Mouse (Mus musculus): ENCODE data around the gene Olfr460. TPM values are rescaled to one million over a fixed set of nuclear protein-coding genes. Genes with fewer than 3 reads are reported as not detected.
A peak's percentile ranks its signal among the peaks of the same experiment; 100 is the strongest.
"Not testable (repeated sequence)": the region's sequence is repeated elsewhere in the genome, so short reads cannot be mapped to it uniquely, and the experiment has no call there.

Gene Olfr460
- not detected in 2 replicates for total RNA-seq (2021)
- long read RNA-seq, result 0 reads

DNA sequence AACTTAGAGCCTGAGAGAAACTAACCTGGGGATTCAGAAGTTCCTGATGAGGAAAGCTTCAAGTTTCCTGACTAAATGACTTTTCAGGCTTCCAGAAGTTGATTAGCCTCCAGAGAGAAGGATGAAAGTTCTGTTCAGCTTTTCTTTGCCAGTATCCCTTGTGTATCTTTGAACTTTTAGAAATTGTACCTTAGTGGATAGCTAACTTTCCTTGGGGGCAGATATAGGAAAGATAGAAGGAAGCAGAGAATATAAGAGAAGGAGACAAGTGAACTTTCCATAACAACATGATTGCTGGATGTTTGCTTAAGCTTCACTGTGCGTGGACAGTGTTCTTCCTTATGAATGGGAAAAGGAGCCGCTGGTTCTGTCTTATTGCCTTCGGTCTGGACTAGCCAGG lies at the start of gene Olfr460:
TSS of gene Olfr460 (plus strand) at position 301 of the 400 bp plus-strand sequence.
- DNase-seq, result no peak

DNA sequence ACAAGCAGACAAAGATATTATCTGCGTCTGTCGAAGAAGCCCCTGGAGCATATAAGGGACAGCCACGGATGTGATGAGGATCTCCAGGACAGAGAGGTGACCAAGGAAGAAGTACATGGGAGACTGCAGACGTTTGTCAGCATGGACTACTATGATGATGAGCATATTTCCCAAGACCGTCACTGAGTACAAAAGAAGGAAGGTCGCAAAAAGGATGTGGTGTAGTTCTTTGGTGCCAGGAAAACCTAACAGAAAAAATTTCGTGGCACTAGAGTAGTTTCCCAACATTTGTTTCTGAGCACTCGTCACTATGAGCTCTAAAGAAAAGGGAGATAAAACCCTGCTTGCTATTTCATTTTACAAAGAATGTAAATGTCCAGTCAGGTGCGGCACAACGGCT lies 24.6 kb upstream of the Olfr460 start:
- DNase-seq, result no peak

DNA sequence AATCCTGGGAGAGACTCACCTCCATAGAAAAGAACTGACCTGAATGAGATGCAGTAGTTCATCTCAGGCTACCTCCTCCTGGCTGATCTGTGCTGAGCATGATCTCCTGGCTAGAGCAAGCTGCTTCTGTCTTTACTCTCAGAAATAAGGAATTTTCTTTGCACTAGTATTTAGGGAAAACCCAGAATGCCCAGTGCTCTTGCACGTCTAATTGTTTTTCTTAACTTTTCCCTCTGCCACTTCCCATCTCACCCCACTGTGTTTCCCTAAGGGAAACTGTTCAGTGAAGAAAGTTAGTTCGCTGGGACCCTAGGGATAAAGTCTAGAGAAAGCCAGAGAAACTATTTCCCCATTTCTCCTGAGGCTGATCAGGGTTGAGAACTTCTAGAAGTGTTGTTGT lies 14.3 kb upstream of the Olfr460 start, which contains the start of gene Olfr461:
TSS of gene Olfr461 (minus strand) at position 101 of the 400 bp plus-strand sequence.
- no peak for DNase-seq

DNA sequence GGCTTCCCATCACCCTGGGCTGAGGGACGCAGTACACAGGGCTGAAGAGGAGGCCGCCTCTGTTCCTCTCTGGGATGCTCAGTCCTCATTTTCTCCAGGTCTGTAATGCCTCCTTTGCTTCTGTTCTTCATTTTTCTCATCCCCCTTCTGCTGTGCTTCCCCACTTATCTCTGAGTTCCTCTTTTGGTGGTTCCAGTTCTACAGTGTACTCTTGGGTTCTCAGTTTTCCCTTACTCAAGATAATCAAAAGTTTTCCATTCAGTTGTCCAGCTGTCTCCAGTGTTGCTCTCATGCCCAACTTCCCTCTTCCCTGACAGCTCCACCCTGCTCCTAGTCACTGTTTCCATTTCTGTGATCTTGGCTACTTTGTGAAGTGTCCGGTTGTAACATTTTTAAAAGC lies 4.3 kb downstream of the Olfr460 start:
- DNase-seq, result no peak

DNA sequence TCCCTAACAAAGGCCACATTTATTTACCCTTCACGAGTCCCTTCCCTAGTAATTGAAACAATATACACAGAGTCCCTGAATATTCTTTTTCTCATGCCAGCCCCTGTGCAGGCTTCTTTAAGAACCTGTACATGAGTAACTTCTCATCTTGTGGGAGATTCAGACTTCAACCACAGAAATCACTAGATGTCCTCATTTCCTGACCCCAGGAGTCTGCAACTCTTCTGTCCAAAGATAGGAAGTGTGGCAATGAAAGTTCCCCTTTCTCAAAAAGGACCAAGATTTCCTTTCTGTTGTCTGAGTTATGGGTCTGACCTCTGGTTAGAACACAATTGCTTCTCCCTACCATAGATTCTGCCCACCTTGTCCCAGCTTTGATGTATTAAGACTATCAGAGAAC lies 7.0 kb downstream of the Olfr460 start:
- DNase-seq, result no peak

DNA sequence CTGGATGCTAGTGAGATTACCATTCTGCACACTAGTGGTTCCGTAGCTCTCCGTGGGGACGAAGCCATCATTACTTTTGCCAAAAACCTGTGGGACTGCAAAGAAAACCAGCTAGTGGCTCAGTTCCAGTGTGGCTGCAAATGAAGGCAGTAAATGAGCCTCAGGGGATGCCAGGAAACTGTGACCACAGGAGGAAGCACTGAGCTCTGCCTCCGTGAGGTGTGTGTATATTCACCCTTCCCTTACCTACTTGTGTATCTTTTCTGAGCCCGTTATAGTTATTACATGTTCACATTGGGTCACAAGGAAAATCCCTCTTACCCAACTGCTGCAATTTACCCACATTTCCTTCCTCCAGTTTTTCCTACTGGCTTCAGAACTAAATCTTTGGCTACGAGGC lies 15.0 kb downstream of the Olfr460 start:
- DNase-seq, result no peak

DNA sequence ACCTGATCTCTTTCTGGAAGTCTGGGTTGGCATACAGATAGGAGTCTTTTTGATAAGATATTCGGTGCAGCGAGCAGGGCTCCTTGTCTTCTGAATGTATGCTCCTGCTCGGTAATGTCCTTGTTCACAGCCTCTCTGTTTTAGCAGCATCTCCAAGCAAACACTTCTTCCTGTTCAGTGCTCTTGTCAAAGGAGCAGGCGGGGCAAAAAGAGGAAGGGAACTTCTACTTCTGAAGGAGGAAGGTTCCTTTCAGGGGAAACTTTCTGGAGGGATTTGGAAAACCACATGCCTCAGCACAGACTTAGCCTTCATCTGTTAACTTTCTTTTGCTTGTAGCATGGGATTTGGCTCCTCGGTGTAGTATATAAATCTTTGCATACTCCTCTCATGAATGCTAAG lies 16.4 kb downstream of the Olfr460 start, which contains the start of gene Clec5a:
TSS of gene Clec5a (minus strand) at position 177 of the 400 bp plus-strand sequence.
- DNase-seq, result no peak

DNA sequence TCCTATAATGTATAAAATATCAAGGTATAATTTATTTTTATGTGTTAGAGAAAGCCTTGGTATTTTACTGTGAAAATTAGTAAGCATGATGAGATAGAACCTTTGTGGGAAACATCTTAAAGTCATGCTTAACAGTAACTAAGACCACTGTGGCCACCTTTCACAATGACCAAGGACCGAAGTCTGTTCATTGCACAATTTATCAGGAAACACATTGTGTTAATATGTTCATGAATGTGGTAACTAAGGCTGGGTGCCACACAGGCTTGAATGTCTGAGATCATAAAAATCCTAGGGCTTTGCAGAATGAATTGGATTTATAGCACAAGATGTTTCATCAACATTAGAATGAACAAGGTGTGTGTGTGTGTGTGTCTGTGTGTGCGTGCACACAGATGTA lies 19.1 kb downstream of the Olfr460 start:
- no peak for DNase-seq

DNA sequence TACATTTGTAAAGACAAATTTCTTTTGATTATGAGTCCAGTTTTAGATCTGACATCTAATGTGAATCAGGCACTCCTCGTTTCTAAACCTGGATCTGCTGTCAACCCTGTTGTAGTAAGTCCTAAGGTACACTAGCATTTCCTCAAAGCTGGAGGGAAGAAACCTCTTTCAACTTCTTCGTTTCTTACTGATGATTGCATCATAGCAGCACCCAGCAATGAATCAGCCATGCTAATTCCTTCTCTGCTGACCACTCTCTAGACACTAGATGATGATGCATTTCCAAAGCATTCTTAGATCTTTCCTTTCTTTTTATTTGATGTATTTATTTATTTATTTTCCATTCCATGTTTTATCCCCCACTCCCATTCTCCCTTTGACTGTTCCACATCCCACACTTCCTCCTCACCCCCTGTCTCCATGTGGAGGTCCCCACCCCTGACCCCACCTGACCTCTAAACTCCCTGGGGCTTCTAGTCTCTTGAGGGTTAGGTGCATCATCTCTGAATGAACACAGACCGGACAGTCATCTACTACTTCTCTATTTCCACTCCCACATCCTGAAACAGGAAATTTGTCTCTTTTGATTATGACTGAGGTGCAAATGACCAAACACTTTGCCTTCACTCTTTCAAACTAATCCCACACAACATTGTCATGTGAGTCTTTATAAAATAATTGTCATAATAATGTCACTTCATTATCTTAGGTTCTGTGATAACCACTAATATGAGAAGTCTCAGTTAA lies 25.7 kb downstream of the Olfr460 start:
- DNase-seq, result no peak

DNA sequence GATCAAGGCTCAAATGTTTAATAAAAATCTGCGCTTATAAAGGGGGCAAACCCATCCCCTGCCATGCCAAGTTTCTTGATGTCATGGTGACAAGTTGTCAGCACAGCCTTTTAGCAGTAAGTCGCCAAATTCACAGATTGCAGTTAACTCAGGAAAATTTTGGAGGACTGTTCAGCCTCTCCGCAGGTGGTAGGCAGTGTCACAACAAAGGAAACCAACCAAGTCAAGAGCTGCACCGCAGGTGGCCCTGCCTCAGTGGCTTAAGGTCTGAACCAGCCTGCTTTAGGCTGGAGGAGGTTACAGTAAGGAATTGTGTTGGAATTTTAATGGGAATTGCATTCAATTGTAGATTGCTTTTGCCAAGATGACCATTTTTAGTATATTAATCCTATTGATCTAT lies 29.3 kb downstream of the Olfr460 start:
- DNase-seq, result not testable (repeated sequence)

DNA sequence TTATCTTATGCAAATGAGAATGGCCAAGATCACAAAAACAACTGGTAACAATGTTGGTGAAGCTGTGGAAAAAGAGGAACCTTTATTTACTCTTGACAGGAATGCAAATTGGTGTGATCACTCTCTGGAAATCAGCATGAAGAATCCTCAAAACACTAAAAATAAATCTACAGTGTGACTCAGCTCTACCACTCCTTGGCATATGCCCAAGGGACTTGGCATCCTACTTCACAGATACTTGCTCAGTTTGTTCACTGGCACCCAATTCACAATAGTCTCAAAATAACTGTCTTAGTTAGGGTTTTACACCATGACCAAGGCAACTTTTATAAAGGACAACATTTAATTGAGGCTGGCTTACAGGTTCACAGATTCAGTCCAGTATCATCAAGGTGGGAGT lies 38.1 kb downstream of the Olfr460 start:
- DNase-seq, result peak; percentile 56

DNA sequence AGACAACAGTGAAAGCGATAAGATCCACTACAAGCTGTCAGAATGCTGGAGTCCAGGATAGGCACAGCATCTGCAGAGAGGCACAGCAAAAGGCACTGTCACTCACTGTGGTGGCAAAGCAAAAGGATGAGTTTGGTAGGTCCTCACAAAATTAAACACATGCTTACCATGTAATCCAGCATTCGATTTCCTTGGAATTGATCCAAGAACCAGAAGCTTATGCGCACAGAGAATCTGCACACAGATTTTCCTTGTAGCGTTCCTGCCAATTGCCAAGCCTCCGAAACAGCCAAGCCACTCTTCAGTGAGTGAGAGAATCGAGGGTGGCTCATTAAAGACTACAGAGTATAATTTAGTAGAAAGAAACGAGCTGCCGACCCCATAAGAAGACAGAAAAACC lies 41.0 kb downstream of the Olfr460 start:
- DNase-seq, result no peak

DNA sequence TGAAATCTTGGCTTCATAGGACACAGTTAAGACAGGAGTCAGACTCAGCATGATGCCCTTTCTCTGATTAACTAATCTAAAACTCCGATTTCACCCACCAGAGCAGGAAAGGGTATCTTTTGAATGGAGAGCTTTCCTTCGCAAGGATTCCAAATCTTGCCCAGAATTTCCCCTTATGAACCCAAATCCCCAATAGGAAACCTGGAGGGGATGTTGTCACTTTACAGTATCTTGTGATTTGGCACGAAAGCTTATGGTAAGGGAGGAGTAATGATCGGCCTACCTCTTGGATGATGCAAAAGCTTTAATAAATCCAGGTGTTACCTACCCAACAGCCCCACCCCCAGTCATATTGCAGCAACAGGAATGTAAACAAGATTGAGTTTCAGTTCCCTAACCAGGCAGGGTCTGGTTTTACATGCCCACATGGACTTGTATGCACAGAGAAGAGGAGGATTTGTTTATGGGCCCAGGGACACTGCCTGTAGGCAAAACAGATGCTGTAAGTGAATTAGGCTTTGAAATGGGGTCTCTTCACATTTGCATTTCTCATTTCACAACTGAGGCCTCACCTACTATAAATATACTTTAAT lies 44.1 kb downstream of the Olfr460 start, which contains the start of gene Tas2r138:
TSS of gene Tas2r138 (minus strand) at position 51 of the 593 bp plus-strand sequence.
- no peak for DNase-seq

DNA sequence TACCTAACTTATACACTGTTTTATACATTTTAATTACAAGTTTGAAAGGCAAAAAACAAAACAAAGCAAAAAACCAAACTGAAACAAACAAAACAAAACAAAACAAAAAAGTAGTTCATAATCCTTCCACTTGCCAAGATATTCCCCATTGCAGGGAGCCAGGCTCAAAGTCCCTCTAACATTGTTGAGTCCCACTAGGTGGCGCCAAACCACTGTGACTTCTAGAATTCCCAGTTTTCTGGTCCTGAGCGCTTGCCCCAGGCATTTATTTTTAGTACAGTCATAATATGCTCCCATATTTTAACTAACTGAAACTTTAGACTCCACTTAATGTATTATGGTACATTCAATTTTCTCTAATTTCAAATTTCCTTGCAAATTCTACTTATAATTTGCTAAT lies 48.7 kb downstream of the Olfr460 start:
- peak; percentile 75 for DNase-seq

Other genes starting within 250 kb of the Olfr460 start
- 39.4 and 48.6 TPM in 2 replicates for gene Agk, start 244.3 kb upstream of the Olfr460 start, total RNA-seq (2021)
- 16.3 and 21.1 TPM in 2 replicates for gene E330009J07Rik, start 133.4 kb upstream of the Olfr460 start, total RNA-seq (2021)
- not detected in 2 replicates for gene Wee2, start 130.4 kb upstream of the Olfr460 start, total RNA-seq (2021)
- 57.1 and 69.2 TPM in 2 replicates for gene Ssbp1, start 98.1 kb upstream of the Olfr460 start, total RNA-seq (2021)
- 0.49 TPM in 1 of 2 replicates, not detected in the other for gene Tas2r137, start 78.3 kb upstream of the Olfr460 start, total RNA-seq (2021)
- gene Tas2r108, start 76.0 kb upstream of the Olfr460 start, total RNA-seq (2021), result 0.95 TPM in 1 of 2 replicates, not detected in the other
- gene Prss37, start 50.0 kb upstream of the Olfr460 start, total RNA-seq (2021), result not detected in 2 replicates
- gene Olfr461, start 14.4 kb upstream of the Olfr460 start, total RNA-seq (2021), result not detected in 2 replicates
- gene Clec5a, start 16.3 kb downstream of the Olfr460 start, total RNA-seq (2021), result 0.52 and 1.1 TPM in 2 replicates
- gene Tas2r138, start 43.8 kb downstream of the Olfr460 start, total RNA-seq (2021), result not detected in 2 replicates
- 3.0 TPM in 2 replicates for gene Mgam, start 59.3 kb downstream of the Olfr460 start, total RNA-seq (2021)